Mouse (Mus musculus) lung, adult 18-20 months (tissue): ENCODE results near the gene Gm20388.

Experiments
- DNase-seq, 2 experiments: peaks; one replicate each; pipeline ENCODE4 v3.0.0; 2022; ENCODE audit warnings: mixed read lengths in 2 of 2

The Gm20388 gene

GRCm38 (mm10) chr8:120824638-120825037 is 914.0 kb downstream of the Gm20388 start:
- no peak for DNase-seq

- peak in 1 of 2 experiments; percentile 39 for DNase-seq
These were observed 917.6 kb downstream of the Gm20388 start for GRCm38 (mm10) chr8:120828279-120828678.

GRCm38 (mm10) chr8:120830661-120831060 is 920.0 kb downstream of the Gm20388 start:
- peak; percentile 87 to 90 for DNase-seq

GRCm38 (mm10) chr8:120832022-120832421 is 921.4 kb downstream of the Gm20388 start:
- DNase-seq = peak; percentile 50 to 73

GRCm38 (mm10) chr8:120833196-120833595 is 922.6 kb downstream of the Gm20388 start:
- DNase-seq = no peak

GRCm38 (mm10) chr8:120839031-120839430 is 928.4 kb downstream of the Gm20388 start:
- DNase-seq = no peak

GRCm38 (mm10) chr8:120843084-120843483 is 932.4 kb downstream of the Gm20388 start:
- DNase-seq = no peak

- DNase-seq = no peak
These were observed 935.4 kb downstream of the Gm20388 start for GRCm38 (mm10) chr8:120846018-120846417.

- DNase-seq = no peak
These were observed 936.6 kb downstream of the Gm20388 start for GRCm38 (mm10) chr8:120847279-120847678.

- no peak for DNase-seq
These were observed 937.1 kb downstream of the Gm20388 start for GRCm38 (mm10) chr8:120847735-120848134.

- DNase-seq = no peak
These were observed 937.8 kb downstream of the Gm20388 start for GRCm38 (mm10) chr8:120848434-120848833.

GRCm38 (mm10) chr8:120851411-120851810 is 940.8 kb downstream of the Gm20388 start:
- DNase-seq = no peak

GRCm38 (mm10) chr8:120859881-120860280 is 949.2 kb downstream of the Gm20388 start:
- no peak for DNase-seq

- DNase-seq = no peak
These were observed 949.9 kb downstream of the Gm20388 start for GRCm38 (mm10) chr8:120860423-120861126.

- DNase-seq = no peak
These were observed 953.0 kb downstream of the Gm20388 start for GRCm38 (mm10) chr8:120863683-120864082.

- no peak for DNase-seq
These were observed 956.7 kb downstream of the Gm20388 start for GRCm38 (mm10) chr8:120867386-120867785.

- DNase-seq = no peak
These were observed 962.0 kb downstream of the Gm20388 start for GRCm38 (mm10) chr8:120872661-120873060.

GRCm38 (mm10) chr8:120876010-120876918 is 965.6 kb downstream of the Gm20388 start:
- peak; percentile 79 to 88 for DNase-seq

- peak; percentile 33 to 67 for DNase-seq
These were observed 966.4 kb downstream of the Gm20388 start for GRCm38 (mm10) chr8:120877005-120877404.

- peak; percentile 40 to 50 for DNase-seq
These were observed 969.3 kb downstream of the Gm20388 start for GRCm38 (mm10) chr8:120879928-120880327.

GRCm38 (mm10) chr8:120881634-120882033 is 971.0 kb downstream of the Gm20388 start:
- no peak for DNase-seq

- DNase-seq = no peak
These were observed 972.0 kb downstream of the Gm20388 start for GRCm38 (mm10) chr8:120882657-120883056.

- DNase-seq = no peak
These were observed 972.7 kb downstream of the Gm20388 start for GRCm38 (mm10) chr8:120883369-120883768.

GRCm38 (mm10) chr8:120883853-120884252 is 973.2 kb downstream of the Gm20388 start:
- DNase-seq = no peak
